Mouse (Mus musculus) kidney, postnatal 36 days (tissue): ENCODE results near the gene Lrrc8c.
"Not testable (repeated sequence)": the region's sequence is repeated elsewhere in the genome, so short reads cannot be mapped to it uniquely, and the experiment has no call there.

ENCODE experiments used
- DNase-seq, 2 experiments: peaks; one replicate each; pipeline ENCODE4 v3.0.0; 2021 to 2022; ENCODE audit warnings: mixed read lengths in 2 of 2

The Lrrc8c gene

GRCm38 (mm10) chr5:105602585-105602984 is 83.4 kb downstream of the Lrrc8c start:
- DNase-seq: peak; percentile 21 to 26

- DNase-seq: no peak
Observed at GRCm38 (mm10) chr5:105605736-105606135, 86.5 kb downstream of the Lrrc8c start.

GRCm38 (mm10) chr5:105609683-105610082 is 90.5 kb downstream of the Lrrc8c start:
- peak in 1 of 2 experiments; percentile 11 for DNase-seq

- DNase-seq: no peak
Observed at GRCm38 (mm10) chr5:105613002-105613401, 93.8 kb downstream of the Lrrc8c start.

- DNase-seq: no peak
Observed at GRCm38 (mm10) chr5:105614000-105614399, 94.8 kb downstream of the Lrrc8c start.

GRCm38 (mm10) chr5:105614682-105615434 is 95.7 kb downstream of the Lrrc8c start:
- no peak for DNase-seq

- no peak for DNase-seq
Observed at GRCm38 (mm10) chr5:105615871-105616454, 96.8 kb downstream of the Lrrc8c start.

GRCm38 (mm10) chr5:105616538-105616937 is 97.3 kb downstream of the Lrrc8c start:
- DNase-seq: no peak

- DNase-seq: no peak
Observed at GRCm38 (mm10) chr5:105618510-105618909, 99.3 kb downstream of the Lrrc8c start.

GRCm38 (mm10) chr5:105619666-105620065 is 100.5 kb downstream of the Lrrc8c start:
- no peak for DNase-seq

GRCm38 (mm10) chr5:105620505-105621116 is 101.4 kb downstream of the Lrrc8c start:
- DNase-seq: peak; percentile 61 to 76

GRCm38 (mm10) chr5:105623074-105623713 is 104.0 kb downstream of the Lrrc8c start:
- DNase-seq: peak in 1 of 2 experiments; percentile 29

GRCm38 (mm10) chr5:105624257-105624656 is 105.1 kb downstream of the Lrrc8c start:
- DNase-seq: no peak

- DNase-seq: peak; percentile 38 to 74
Observed at GRCm38 (mm10) chr5:105625504-105626150, 106.4 kb downstream of the Lrrc8c start.

- no peak for DNase-seq
Observed at GRCm38 (mm10) chr5:105626355-105626754, 107.2 kb downstream of the Lrrc8c start.

- no peak for DNase-seq
Observed at GRCm38 (mm10) chr5:105627093-105627492, 107.9 kb downstream of the Lrrc8c start.

GRCm38 (mm10) chr5:105629955-105630354 is 110.8 kb downstream of the Lrrc8c start:
- no peak for DNase-seq

- no peak for DNase-seq
Observed at GRCm38 (mm10) chr5:105632066-105632465, 112.9 kb downstream of the Lrrc8c start.

GRCm38 (mm10) chr5:105635576-105635975 is 116.4 kb downstream of the Lrrc8c start:
- no peak for DNase-seq

- DNase-seq: no peak
Observed at GRCm38 (mm10) chr5:105636484-105637191, 117.5 kb downstream of the Lrrc8c start.

- DNase-seq: not testable (repeated sequence)
Observed at GRCm38 (mm10) chr5:105638266-105638665, 119.1 kb downstream of the Lrrc8c start.

- no peak for DNase-seq
Observed at GRCm38 (mm10) chr5:105638916-105639315, 119.7 kb downstream of the Lrrc8c start.
